Comparison of ENCODE assay signal across 15 mouse cellular contexts in the genomic region with DNA sequence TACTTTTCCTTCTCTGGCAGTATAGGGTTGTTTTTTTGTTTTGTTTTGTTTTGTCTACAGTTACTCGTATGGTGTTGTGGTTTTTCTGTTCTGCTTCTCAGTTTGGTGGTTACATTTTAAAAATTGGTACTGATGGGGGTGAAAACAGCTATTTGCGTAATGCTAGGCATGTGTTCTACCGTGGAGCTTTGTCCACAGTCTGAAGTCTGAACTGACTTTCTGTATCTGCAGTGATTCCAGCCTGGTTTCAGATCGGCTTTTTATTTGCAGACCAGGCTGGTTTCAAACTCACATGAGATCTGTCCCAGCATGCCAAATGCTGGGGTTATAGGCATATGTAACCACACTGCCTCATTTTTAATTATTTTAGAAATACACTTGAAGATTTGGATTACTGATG. TPM values are rescaled to one million over a fixed set of nuclear protein-coding genes. Genes with fewer than 3 reads are reported as not detected.
DNase-seq lines count a peak whose midpoint lies in the region; ATAC-seq and TF ChIP-seq lines count a peak whose summit lies in the region.
"Had no signal": no experiment of that assay in that cellular context is flagged by ENCODE, and none has a peak within 500 bp of the region (broad histone marks: within the 10 kb centered on the region; RNA-seq: fewer than 3 reads in every experiment).

No protein-coding gene starts in this region.

- no peak for TF ChIP-seq POLR2A in liver, adult 2 months (IDR thresholded peaks at IDR 0.05; ENCODE audit: extremely low read depth, insufficient read depth, low read length)
- no peak for TF ChIP-seq POLR2A in embryonic fibroblast, embryonic 13.5 days (IDR thresholded peaks at IDR 0.05; ENCODE audit: low read depth, low read length)

- no peaks in the 10 kb centered on the region for H3K9me3 ChIP-seq in erythroblast, embryonic 14.5 days (ENCODE audit: control insufficient read depth, low read length)
- no peaks in the 10 kb centered on the region for H3K9me3 ChIP-seq in hindbrain, embryonic 11.5 days (ENCODE audit: control insufficient read depth, low read length)

- peaks cover 22% of the 10 kb centered on the region; the same call in 1 of the 2 replicates for H3K79me2 ChIP-seq in liver, adult 2 months (ENCODE audit: control insufficient read depth, insufficient read depth, low read length)

- H3K4me2 ChIP-seq in hindbrain, embryonic 11.5 days (replicated peaks; ENCODE audit: low read depth, low read length): no peak overlapping the region

- no peak for ATAC-seq in erythroblast, adult 5-6 weeks (replicated peaks; ENCODE audit: low FRiP score, poor library complexity, severe bottlenecking)
- ATAC-seq in hindbrain, embryonic 11.5 days (ENCODE audit: low FRiP score): no peak
- ATAC-seq: hindbrain, postnatal 0 days had no signal

- DNase-seq in liver, adult 2 months (ENCODE audit: extremely low read depth, low read depth, low spot score): peak; percentile 93
- DNase-seq in liver (no peak), 416B (ENCODE audit: low read depth) (peak; percentile 15)
- DNase-seq in layer of hippocampus, adult 9-10 months (ENCODE audit: low spot score): no peak
- DNase-seq in hindbrain, embryonic 11.5 days (ENCODE audit: low spot score): no peak
- DNase-seq: adrenal gland, postnatal 36 days; cerebellum, adult 2 months; heart, adult 18-20 months; kidney, postnatal 10 days; lung, postnatal 10 days; right cerebral cortex, adult 18-20 months had no signal

- 21% methylated on average over 4 of the region's 4 CpGs for WGBS in liver, adult 2 months
- WGBS in hindbrain, embryonic 11.5 days: 90% methylated on average over 4 of the region's 4 CpGs

- H3K27ac ChIP-seq in liver, adult 2 months (replicated peaks; ENCODE audit: insufficient read depth, low read depth, low read length): no peak overlapping the region; the same call in 1 of the 2 replicates
- H3K27ac ChIP-seq in embryonic fibroblast, embryonic 13.5 days (ENCODE audit: insufficient read depth, low read length): no peak overlapping the region
- H3K27ac ChIP-seq in hindbrain, embryonic 11.5 days (ENCODE audit: low read depth, low read length): no peak overlapping the region
- H3K27ac ChIP-seq: hindbrain, postnatal 0 days had no signal

- peak overlapping the region; percentile 84 for H3K4me3 ChIP-seq in erythroblast, embryonic 14.5 days (replicated peaks)
- no peak overlapping the region for H3K4me3 ChIP-seq in liver, adult 2 months (ENCODE audit: insufficient read depth, low read depth, low read length)
- H3K4me3 ChIP-seq in embryonic fibroblast, embryonic 13.5 days (ENCODE audit: insufficient read depth, low read length): peak overlapping the region; percentile 25; the same call in 1 of the 2 replicates
- no peak overlapping the region for H3K4me3 ChIP-seq in hindbrain, embryonic 11.5 days (ENCODE audit: low read depth, low read length)

- H3K9ac ChIP-seq in liver, adult 2 months (ENCODE audit: low read depth, low read length): no peak overlapping the region
- H3K9ac ChIP-seq in hindbrain, embryonic 11.5 days (ENCODE audit: low read depth, low read length): no peak overlapping the region

- H3K27me3 ChIP-seq in erythroblast, embryonic 14.5 days (ENCODE audit: control insufficient read depth): no peaks in the 10 kb centered on the region
- H3K27me3 ChIP-seq in liver, adult 2 months (ENCODE audit: control insufficient read depth, insufficient read depth, low read length): no peaks in the 10 kb centered on the region
- no peaks in the 10 kb centered on the region for H3K27me3 ChIP-seq in hindbrain, embryonic 11.5 days (ENCODE audit: control insufficient read depth, insufficient read depth, low read length)

- no peak for TF ChIP-seq CTCF in liver, adult 2 months (IDR thresholded peaks at IDR 0.05; ENCODE audit: low read depth, low read length)
- TF ChIP-seq CTCF in embryonic fibroblast, embryonic 13.5 days (IDR thresholded peaks at IDR 0.05; ENCODE audit: borderline replicate concordance, insufficient read depth, low read length): no peak

- peaks cover 7% of the 10 kb centered on the region; the same call in 1 of the 2 replicates for H3K36me3 ChIP-seq in erythroblast, embryonic 14.5 days (ENCODE audit: control insufficient read depth)
- peaks cover 10% of the 10 kb centered on the region for H3K36me3 ChIP-seq in liver, adult 2 months (ENCODE audit: control insufficient read depth, insufficient read depth, low read length)
- H3K36me3 ChIP-seq in hindbrain, embryonic 11.5 days (ENCODE audit: control insufficient read depth, insufficient read depth, low read length): no peaks in the 10 kb centered on the region

- peaks cover 9% of the 10 kb centered on the region for H3K4me1 ChIP-seq in erythroblast, embryonic 14.5 days (ENCODE audit: control insufficient read depth)
- peaks cover 13% of the 10 kb centered on the region; the same call in 1 of the 2 replicates for H3K4me1 ChIP-seq in liver, adult 2 months (ENCODE audit: control insufficient read depth, insufficient read depth, low read length)
- H3K4me1 ChIP-seq in embryonic fibroblast, embryonic 13.5 days (ENCODE audit: control insufficient read depth, insufficient read depth, low read length): peaks cover 2% of the 10 kb centered on the region; the same call in 1 of the 2 replicates
- H3K4me1 ChIP-seq in hindbrain, embryonic 11.5 days (replicated peaks; ENCODE audit: control insufficient read depth, insufficient read depth, low read length): no peaks in the 10 kb centered on the region

RNA-seq across cellular contexts. Expression of gene Zfp619, which starts 36.3 kb away (rescaled TPM):
- not detected in 2 replicates for polyA plus RNA-seq in erythroblast, embryonic 14.5 days (2012)
- total RNA-seq in erythroblast, adult 5-6 weeks (2015; ENCODE audit: low replicate concordance): 0.42 and 0.58 TPM in 2 replicates
- total RNA-seq in erythroblast, adult 5-6 weeks (2017; ENCODE audit: low replicate concordance): 0.98 and 1.3 TPM in 2 replicates
- total RNA-seq in liver, adult 2 months (2014; rRNA removed): 2.0 and 2.1 TPM in 2 replicates
- polyA plus RNA-seq in liver, adult 2 months (2012; rRNA removed): 0.20 and 0.24 TPM in 2 replicates
- polyA plus RNA-seq in embryonic fibroblast, embryonic 13.5 days (2011; ENCODE audit: insufficient read length, low read depth, missing spikeins): 1.8 and 2.7 TPM in 2 replicates
- 3.4 and 4.3 TPM in 2 replicates for polyA plus RNA-seq in hindbrain, embryonic 11.5 days (2014; fragmentation: Nextera tagmentation; extraction: Ambion mirVana)

Comparison
In these comparisons a context has a peak if more than half of its experiments do, and no peak if none do; other contexts are left out.
1. DNase-seq: peak in liver, adult 2 months (single experiment) and 416B (single experiment); none in liver (single experiment), layer of hippocampus, adult 9-10 months (single experiment) and hindbrain, embryonic 11.5 days (single experiment).
2. H3K4me3 ChIP-seq: peak in erythroblast, embryonic 14.5 days (single experiment) and embryonic fibroblast, embryonic 13.5 days (single experiment); none in liver, adult 2 months (single experiment) and hindbrain, embryonic 11.5 days (single experiment).